Mouse (Mus musculus): ENCODE data around the gene 5830411N06Rik. TPM values are rescaled to one million over a fixed set of nuclear protein-coding genes. Genes with fewer than 3 reads are reported as not detected.

Gene 5830411N06Rik
- 0.05 and 0.50 TPM in 2 replicates for polyA plus RNA-seq (2015; fragmentation: Nextera tagmentation; extraction: Ambion mirVana)

GRCm38 (mm10) chr7:140247216-140247615 lies at the start of gene 5830411N06Rik:
Gene 5830411N06Rik (plus strand): TSS chr7:140247284.
- H3K9ac ChIP-seq (replicated peaks) = no peak within 1 kb of the TSS
- no peaks in the 10 kb centered on the region for H3K36me3 ChIP-seq
- H3K4me3 ChIP-seq (replicated peaks) = no peak within 1 kb of the TSS
- H3K4me1 ChIP-seq = no peaks in the 10 kb centered on the region
- 86% methylated on average over 4 of the region's 4 CpGs for WGBS
- 0 out of 2 replicates have a peak, but pooled peaks cover 3% of the 10 kb centered on the region for H3K9me3 ChIP-seq (replicated peaks)
- H3K4me2 ChIP-seq = no peak within 1 kb of the TSS
- ATAC-seq (ENCODE audit: low FRiP score) = no peak
- no peaks in the 10 kb centered on the region for H3K27me3 ChIP-seq (replicated peaks)
- H3K27ac ChIP-seq (replicated peaks) = no peak within 1 kb of the TSS

DNA sequence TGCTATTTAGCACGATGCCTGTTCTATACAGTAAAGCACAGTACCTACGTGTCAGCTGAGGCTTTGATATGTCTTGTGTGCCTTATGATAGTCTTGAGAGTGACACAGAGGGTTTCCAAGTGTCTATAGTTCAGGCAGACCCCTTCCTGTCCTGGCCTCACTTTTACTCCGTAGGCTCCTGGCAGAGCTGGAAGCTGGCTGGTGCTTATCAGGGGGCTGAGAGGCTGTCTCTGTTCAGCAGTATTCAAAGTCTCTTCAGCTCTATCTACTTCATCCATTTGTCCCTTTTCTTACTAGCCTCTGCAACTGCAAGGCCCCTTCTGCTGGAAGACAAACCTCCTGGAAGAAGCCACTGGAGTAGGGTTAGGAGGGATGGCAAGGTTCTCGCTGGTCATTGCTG lies 46.0 kb upstream of the 5830411N06Rik start:
- H3K4me3 ChIP-seq (replicated peaks) = no peak overlapping the region
- H3K4me2 ChIP-seq = no peak overlapping the region
- H3K9me3 ChIP-seq (replicated peaks) = no peaks in the 10 kb centered on the region
- ATAC-seq (ENCODE audit: low FRiP score) = no peak
- H3K27me3 ChIP-seq (replicated peaks) = no peaks in the 10 kb centered on the region
- H3K4me1 ChIP-seq = no peaks in the 10 kb centered on the region
- no peak overlapping the region for H3K9ac ChIP-seq (replicated peaks)
- no peak overlapping the region for H3K27ac ChIP-seq (replicated peaks)
- no peaks in the 10 kb centered on the region for H3K36me3 ChIP-seq
- WGBS = 87% methylated on average over 4 of the region's 4 CpGs

GRCm38 (mm10) chr7:140205864-140206263 lies 41.2 kb upstream of the 5830411N06Rik start, which contains the start of gene Olfr524:
Gene Olfr524 (minus strand): TSS chr7:140205964.
- Histone ChIP-seq H3K4me2 (no peak within 1 kb of the TSS), H3K27me3 (replicated peaks) (no peaks in the 10 kb centered on the region), H3K27ac (replicated peaks) (no peak within 1 kb of the TSS), H3K4me3 (replicated peaks) (no peak within 1 kb of the TSS), H3K36me3 (no peaks in the 10 kb centered on the region), H3K9me3 (replicated peaks) (no peaks in the 10 kb centered on the region), H3K4me1 (no peaks in the 10 kb centered on the region), H3K9ac (replicated peaks) (no peak within 1 kb of the TSS)
- no peak for ATAC-seq (ENCODE audit: low FRiP score)

DNA sequence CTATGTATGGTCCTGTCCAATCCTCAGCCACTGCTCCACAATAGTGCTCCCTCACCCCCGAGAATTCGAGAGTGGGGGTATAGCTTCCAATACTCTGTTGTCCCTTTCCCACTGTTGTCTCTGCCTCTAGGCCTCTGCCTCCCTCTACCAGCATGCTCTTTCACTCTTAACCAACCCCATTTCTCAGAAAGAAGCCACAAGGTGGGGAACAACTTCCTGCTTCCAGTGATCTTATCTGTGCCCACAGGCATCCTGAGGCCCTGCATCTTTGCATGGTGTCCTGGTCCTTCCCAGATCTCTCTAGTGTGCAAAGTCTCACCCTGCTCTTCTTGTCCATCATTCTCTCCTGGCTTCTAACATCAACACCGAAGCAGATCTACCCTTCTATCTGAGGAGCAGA lies 40.2 kb upstream of the 5830411N06Rik start:
- Histone ChIP-seq H3K9ac (replicated peaks) (no peak overlapping the region), H3K4me1 (no peaks in the 10 kb centered on the region), H3K36me3 (no peaks in the 10 kb centered on the region), H3K27me3 (replicated peaks) (no peaks in the 10 kb centered on the region), H3K4me3 (replicated peaks) (no peak overlapping the region), H3K27ac (replicated peaks) (no peak overlapping the region), H3K4me2 (no peak overlapping the region), H3K9me3 (replicated peaks) (no peaks in the 10 kb centered on the region)
- 82% methylated on average over 3 of the region's 3 CpGs for WGBS
- no peak for ATAC-seq (ENCODE audit: low FRiP score)

- H3K4me1 ChIP-seq = no peaks in the 10 kb centered on the region
- no peaks in the 10 kb centered on the region for H3K27me3 ChIP-seq (replicated peaks)
- no peak overlapping the region for H3K4me2 ChIP-seq
- H3K36me3 ChIP-seq = no peaks in the 10 kb centered on the region
- no peak overlapping the region for H3K4me3 ChIP-seq (replicated peaks)
- WGBS = 83% methylated on average over 8 of the region's 8 CpGs
- no peak overlapping the region for H3K9ac ChIP-seq (replicated peaks)
- no peak for ATAC-seq (ENCODE audit: low FRiP score)
- H3K9me3 ChIP-seq (replicated peaks) = no peaks in the 10 kb centered on the region
- H3K27ac ChIP-seq (replicated peaks) = no peak overlapping the region
These were observed 38.9 kb upstream of the 5830411N06Rik start for GRCm38 (mm10) chr7:140208153-140208552.

- Histone ChIP-seq H3K27me3 (replicated peaks) (no peaks in the 10 kb centered on the region), H3K4me3 (replicated peaks) (no peak overlapping the region), H3K27ac (replicated peaks) (no peak overlapping the region), H3K36me3 (no peaks in the 10 kb centered on the region), H3K4me1 (no peaks in the 10 kb centered on the region), H3K9ac (replicated peaks) (no peak overlapping the region), H3K4me2 (no peak overlapping the region), H3K9me3 (replicated peaks) (no peaks in the 10 kb centered on the region)
- ATAC-seq (ENCODE audit: low FRiP score) = no peak
- 86% methylated on average over 3 of the region's 3 CpGs for WGBS
These were observed 38.4 kb upstream of the 5830411N06Rik start for GRCm38 (mm10) chr7:140208677-140209076.

- Histone ChIP-seq H3K36me3 (no peaks in the 10 kb centered on the region), H3K4me1 (no peaks in the 10 kb centered on the region), H3K9me3 (replicated peaks) (no peaks in the 10 kb centered on the region), H3K27me3 (replicated peaks) (no peaks in the 10 kb centered on the region), H3K4me3 (replicated peaks) (no peak overlapping the region), H3K4me2 (no peak overlapping the region), H3K27ac (replicated peaks) (no peak overlapping the region), H3K9ac (replicated peaks) (no peak overlapping the region)
- ATAC-seq (ENCODE audit: low FRiP score) = no peak
- WGBS = 81% methylated on average over 5 of the region's 5 CpGs
These were observed 33.2 kb upstream of the 5830411N06Rik start for GRCm38 (mm10) chr7:140213841-140214240.

GRCm38 (mm10) chr7:140217967-140218366 lies 29.1 kb upstream of the 5830411N06Rik start, which contains the start of gene Cd163l1:
Gene Cd163l1 (plus strand): TSS chr7:140218267.
- ATAC-seq (ENCODE audit: low FRiP score) = no peak
- Histone ChIP-seq H3K9ac (replicated peaks) (no peak within 1 kb of the TSS), H3K36me3 (no peaks in the 10 kb centered on the region), H3K4me3 (replicated peaks) (no peak within 1 kb of the TSS), H3K9me3 (replicated peaks) (no peaks in the 10 kb centered on the region), H3K27ac (replicated peaks) (no peak within 1 kb of the TSS), H3K4me1 (no peaks in the 10 kb centered on the region), H3K4me2 (no peak within 1 kb of the TSS), H3K27me3 (replicated peaks) (no peaks in the 10 kb centered on the region)
- 82% methylated on average over 2 of the region's 2 CpGs for whole genome bisulfite sequencing

DNA sequence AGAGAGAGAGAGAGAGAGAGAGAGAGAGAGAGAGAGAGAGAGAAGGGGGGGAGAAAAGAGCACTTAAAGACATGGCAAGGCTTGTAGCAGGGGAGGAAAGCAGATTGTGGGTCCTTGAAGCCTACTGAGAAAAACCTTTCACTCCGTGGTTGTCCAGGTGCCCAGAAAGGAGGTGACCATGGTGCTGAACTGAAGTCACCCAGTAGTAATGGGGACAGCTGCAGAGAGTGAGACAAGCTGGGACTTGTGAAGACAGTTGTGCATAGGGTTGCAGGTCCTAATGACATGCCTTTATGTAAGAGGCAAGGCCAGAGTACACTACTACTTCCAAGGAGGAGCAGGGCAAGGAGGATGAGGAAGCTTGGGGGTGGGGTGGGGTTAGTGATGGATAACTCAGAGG lies 27.8 kb upstream of the 5830411N06Rik start:
- Histone ChIP-seq H3K9me3 (replicated peaks) (no peaks in the 10 kb centered on the region), H3K36me3 (no peaks in the 10 kb centered on the region), H3K4me1 (no peaks in the 10 kb centered on the region), H3K9ac (replicated peaks) (no peak overlapping the region), H3K4me2 (no peak overlapping the region), H3K27ac (replicated peaks) (no peak overlapping the region), H3K27me3 (replicated peaks) (no peaks in the 10 kb centered on the region), H3K4me3 (replicated peaks) (no peak overlapping the region)
- ATAC-seq (ENCODE audit: low FRiP score) = no peak
- 27% methylated on average over 1 of the region's 1 CpGs for WGBS

DNA sequence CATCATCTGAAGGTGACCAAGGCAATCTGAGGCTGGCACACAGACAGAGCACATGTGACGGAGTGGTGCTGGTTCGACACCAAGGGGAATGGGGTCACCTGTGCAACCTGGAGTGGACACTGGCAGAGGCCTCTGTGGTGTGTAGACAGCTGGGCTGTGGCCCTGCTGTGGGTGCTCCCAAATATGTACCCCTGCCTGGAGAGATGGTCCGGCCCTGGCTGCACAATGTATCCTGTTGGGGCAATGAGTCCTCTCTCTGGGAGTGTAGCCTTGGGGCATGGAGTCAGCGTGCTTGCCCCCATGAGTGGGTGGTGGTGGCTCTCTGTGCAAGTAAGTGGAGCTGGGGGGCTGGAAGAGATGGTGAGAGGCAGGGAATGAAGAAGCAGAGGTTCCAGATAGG lies 26.7 kb upstream of the 5830411N06Rik start:
- Histone ChIP-seq H3K4me2 (no peak overlapping the region), H3K27me3 (replicated peaks) (no peaks in the 10 kb centered on the region), H3K36me3 (no peaks in the 10 kb centered on the region), H3K27ac (replicated peaks) (no peak overlapping the region), H3K9me3 (replicated peaks) (no peaks in the 10 kb centered on the region), H3K9ac (replicated peaks) (no peak overlapping the region), H3K4me3 (replicated peaks) (no peak overlapping the region), H3K4me1 (no peaks in the 10 kb centered on the region)
- WGBS = 88% methylated on average over 4 of the region's 4 CpGs
- no peak for ATAC-seq (ENCODE audit: low FRiP score)

GRCm38 (mm10) chr7:140224209-140224608 lies 22.9 kb upstream of the 5830411N06Rik start:
- Histone ChIP-seq H3K27me3 (replicated peaks) (no peaks in the 10 kb centered on the region), H3K36me3 (no peaks in the 10 kb centered on the region), H3K4me2 (no peak overlapping the region), H3K27ac (replicated peaks) (no peak overlapping the region), H3K9ac (replicated peaks) (no peak overlapping the region), H3K4me1 (no peaks in the 10 kb centered on the region), H3K9me3 (replicated peaks) (no peaks in the 10 kb centered on the region), H3K4me3 (replicated peaks) (no peak overlapping the region)
- 86% methylated on average over 13 of the region's 13 CpGs for WGBS
- no peak for ATAC-seq (ENCODE audit: low FRiP score)

DNA sequence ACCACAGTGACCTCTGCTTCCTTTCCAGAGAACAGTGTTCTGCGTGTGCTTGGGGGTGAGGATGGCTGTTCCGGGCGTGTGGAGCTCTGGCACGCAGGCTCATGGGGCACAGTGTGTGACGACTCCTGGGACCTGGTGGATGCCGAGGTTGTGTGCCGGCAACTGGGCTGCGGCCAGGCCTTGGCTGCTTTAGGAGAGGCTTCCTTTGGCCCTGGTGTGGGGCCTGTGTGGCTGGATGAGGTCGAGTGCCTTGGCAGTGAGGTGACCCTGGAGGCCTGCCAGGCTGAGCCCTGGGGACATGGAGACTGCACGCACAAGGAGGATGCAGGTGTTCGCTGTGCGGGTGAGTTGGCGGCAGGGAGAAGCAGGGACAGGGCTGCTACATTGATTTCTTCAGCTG lies 18.6 kb upstream of the 5830411N06Rik start:
- Histone ChIP-seq H3K27me3 (replicated peaks) (no peaks in the 10 kb centered on the region), H3K4me3 (replicated peaks) (no peak overlapping the region), H3K4me2 (no peak overlapping the region), H3K27ac (replicated peaks) (no peak overlapping the region), H3K36me3 (no peaks in the 10 kb centered on the region), H3K9me3 (replicated peaks) (no peaks in the 10 kb centered on the region), H3K4me1 (no peaks in the 10 kb centered on the region), H3K9ac (replicated peaks) (no peak overlapping the region)
- no peak for ATAC-seq (ENCODE audit: low FRiP score)
- WGBS = 87% methylated on average over 13 of the region's 13 CpGs

DNA sequence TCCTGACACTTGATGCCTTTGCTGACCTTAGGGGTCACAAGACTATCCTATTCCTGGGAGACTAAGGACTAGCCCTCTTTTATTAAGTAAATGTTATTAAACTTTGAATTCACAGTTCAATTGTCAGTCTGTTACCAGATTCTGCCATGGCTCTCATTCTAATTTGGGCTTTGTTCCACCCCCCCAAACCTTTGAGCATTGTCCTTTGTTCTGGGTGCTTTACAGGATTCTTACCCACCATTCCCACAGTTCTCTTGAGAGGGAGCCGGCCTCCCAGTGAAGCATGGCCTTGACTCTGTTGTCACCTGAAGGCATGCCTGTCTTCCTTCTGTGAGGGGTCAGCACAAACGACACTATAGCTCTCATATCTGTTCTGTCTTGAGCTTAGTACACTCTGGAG lies 16.1 kb upstream of the 5830411N06Rik start:
- no peak overlapping the region for H3K4me2 ChIP-seq
- no peak for ATAC-seq (ENCODE audit: low FRiP score)
- H3K9ac ChIP-seq (replicated peaks) = no peak overlapping the region
- 65% methylated on average over 2 of the region's 2 CpGs for WGBS
- H3K27me3 ChIP-seq (replicated peaks) = no peaks in the 10 kb centered on the region
- H3K9me3 ChIP-seq (replicated peaks) = no peaks in the 10 kb centered on the region
- H3K27ac ChIP-seq (replicated peaks) = no peak overlapping the region
- no peaks in the 10 kb centered on the region for H3K36me3 ChIP-seq
- H3K4me1 ChIP-seq = no peaks in the 10 kb centered on the region
- H3K4me3 ChIP-seq (replicated peaks) = no peak overlapping the region
